16 mouse cellular contexts compared by ENCODE assay signal in the genomic region with DNA sequence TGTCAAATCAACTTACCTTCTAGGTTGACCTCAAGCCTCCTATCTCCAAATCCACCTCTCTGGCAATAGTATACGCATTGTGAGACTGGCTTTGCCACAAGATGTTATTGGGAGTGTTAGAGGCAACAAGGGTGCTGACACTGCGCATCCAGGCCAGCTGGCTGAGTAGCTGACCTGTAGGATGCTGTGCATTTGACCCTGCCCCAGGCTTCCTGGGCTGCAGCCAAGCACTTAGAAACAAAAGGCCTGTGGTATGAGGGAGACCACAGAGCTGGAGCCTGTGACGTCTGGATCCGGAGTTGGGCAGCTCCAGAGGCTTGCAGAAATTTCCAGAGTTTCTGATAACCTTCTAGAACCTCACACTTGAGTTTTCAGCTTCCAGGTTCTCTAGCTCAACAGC. TPM values are rescaled to one million over a fixed set of nuclear protein-coding genes. Genes with fewer than 3 reads are reported as not detected.
DNase-seq lines count a peak whose midpoint lies in the region; ATAC-seq and TF ChIP-seq lines count a peak whose summit lies in the region.
"Had no signal": no experiment of that assay in that cellular context is flagged by ENCODE, and none has a peak within 500 bp of the region (broad histone marks: within the 10 kb centered on the region; RNA-seq: fewer than 3 reads in every experiment).

No protein-coding gene starts in this region.

- H3K36me3 ChIP-seq in forebrain, embryonic 14.5 days (ENCODE audit: control insufficient read depth, insufficient read depth, low read length): no peaks in the 10 kb centered on the region
- H3K36me3 ChIP-seq in forebrain, embryonic 13.5 days (ENCODE audit: poor library complexity, severe bottlenecking): no peaks in the 10 kb centered on the region
- no peaks in the 10 kb centered on the region for H3K36me3 ChIP-seq in heart, postnatal 0 days (replicated peaks; ENCODE audit: control insufficient read depth, insufficient read depth, low read length)
- no peaks in the 10 kb centered on the region for H3K36me3 ChIP-seq in myocyte (ENCODE audit: control insufficient read depth, insufficient read depth)
- H3K36me3 ChIP-seq: embryonic facial prominence, embryonic 13.5 days had no signal

- no peak for TF ChIP-seq CTCF in heart, postnatal 0 days (IDR thresholded peaks at IDR 0.05; ENCODE audit: low read depth)

- peaks cover 13% of the 10 kb centered on the region for H3K4me1 ChIP-seq in forebrain, embryonic 14.5 days (ENCODE audit: control insufficient read depth, insufficient read depth, low read length)
- H3K4me1 ChIP-seq in forebrain, embryonic 13.5 days: peaks cover 29% of the 10 kb centered on the region
- H3K4me1 ChIP-seq in heart, postnatal 0 days (ENCODE audit: control insufficient read depth, insufficient read depth): peaks cover 22% of the 10 kb centered on the region

- ATAC-seq in forebrain, embryonic 14.5 days: no peak
- no peak for ATAC-seq in forebrain, embryonic 13.5 days
- ATAC-seq in heart, postnatal 0 days (ENCODE audit: insufficient read depth, low read depth): peak; percentile 37; the same call in 1 of the 2 replicates
- no peak for ATAC-seq in granulocyte monocyte progenitor cell, adult 5-6 weeks (replicated peaks; ENCODE audit: poor library complexity, severe bottlenecking)
- ATAC-seq: CD4-positive, CD25-positive, alpha-beta regulatory T cell, adult 4 months had no signal

- 72% methylated on average over 4 of the region's 4 CpGs for WGBS in forebrain, embryonic 14.5 days
- WGBS in forebrain, embryonic 13.5 days: 68% methylated on average over 4 of the region's 4 CpGs
- 34% methylated on average over 4 of the region's 4 CpGs for WGBS in heart, postnatal 0 days

- no peak overlapping the region for H3K9ac ChIP-seq in forebrain, embryonic 14.5 days (ENCODE audit: low read length)
- no peak overlapping the region for H3K9ac ChIP-seq in forebrain, embryonic 13.5 days
- no peak overlapping the region for H3K9ac ChIP-seq in heart, postnatal 0 days (replicated peaks; ENCODE audit: low read depth, low read length)
- H3K9ac ChIP-seq: embryonic facial prominence, embryonic 13.5 days had no signal

- peak overlapping the region; percentile 15; the same call in 1 of the 2 replicates for H3K27ac ChIP-seq in forebrain, embryonic 14.5 days (ENCODE audit: low read depth, low read length)
- no peak overlapping the region for H3K27ac ChIP-seq in forebrain, embryonic 13.5 days
- H3K27ac ChIP-seq in heart, postnatal 0 days (ENCODE audit: low read depth): peak overlapping the region; percentile 23; the same call in 1 of the 2 replicates
- H3K27ac ChIP-seq: embryonic facial prominence, embryonic 13.5 days had no signal

- DNase-seq in forebrain, embryonic 14.5 days (ENCODE audit: low spot score): no peak
- peak; percentile 62 to 63 for DNase-seq in lung, adult 18-20 months
- DNase-seq in lung, postnatal 4 days: no peak
- DNase-seq in heart, postnatal 0 days (ENCODE audit: low spot score): peak; percentile 44
- DNase-seq in T-cell, adult 2 months (ENCODE audit: low spot score): no peak
- DNase-seq: lung, postnatal 14 days had no signal

- H3K4me3 ChIP-seq in forebrain, embryonic 14.5 days (ENCODE audit: low read depth, low read length): no peak overlapping the region
- H3K4me3 ChIP-seq in forebrain, embryonic 13.5 days: no peak overlapping the region
- H3K4me3 ChIP-seq in heart, postnatal 0 days (ENCODE audit: low read depth, low read length): no peak overlapping the region
- H3K4me3 ChIP-seq in myocyte: no peak overlapping the region
- H3K4me3 ChIP-seq: embryonic facial prominence, embryonic 13.5 days had no signal

- no peaks in the 10 kb centered on the region for H3K79me2 ChIP-seq in myocyte (ENCODE audit: control insufficient read depth, insufficient read depth)

- no peak for TF ChIP-seq EP300 in heart, postnatal 0 days (IDR thresholded peaks at IDR 0.05; ENCODE audit: low read depth)

- H3K4me2 ChIP-seq in forebrain, embryonic 14.5 days (ENCODE audit: low read length): no peak overlapping the region
- no peak overlapping the region for H3K4me2 ChIP-seq in forebrain, embryonic 13.5 days
- H3K4me2 ChIP-seq in heart, postnatal 0 days (ENCODE audit: low read depth, low read length): no peak overlapping the region
- peak overlapping the region; percentile 63 for H3K4me2 ChIP-seq in myocyte (ENCODE audit: low read depth)
- H3K4me2 ChIP-seq: embryonic facial prominence, embryonic 13.5 days had no signal

- H3K27me3 ChIP-seq in forebrain, embryonic 14.5 days (replicated peaks; ENCODE audit: control insufficient read depth, insufficient read depth, low read length): no peaks in the 10 kb centered on the region
- H3K27me3 ChIP-seq in forebrain, embryonic 13.5 days: no peaks in the 10 kb centered on the region
- H3K27me3 ChIP-seq in heart, postnatal 0 days (ENCODE audit: control insufficient read depth, insufficient read depth, low read length): no peaks in the 10 kb centered on the region
- H3K27me3 ChIP-seq in myocyte (ENCODE audit: control insufficient read depth, insufficient read depth, insufficient read length): no peaks in the 10 kb centered on the region
- H3K27me3 ChIP-seq: embryonic facial prominence, embryonic 13.5 days had no signal

- no peak overlapping the region for H3ac ChIP-seq in myocyte (ENCODE audit: control insufficient read depth, insufficient read length)

- no peak for TF ChIP-seq POLR2A in myocyte (IDR thresholded peaks at IDR 0.05; ENCODE audit: insufficient read length, low read depth)

- no peaks in the 10 kb centered on the region for H3K9me3 ChIP-seq in forebrain, embryonic 14.5 days (replicated peaks; ENCODE audit: control insufficient read depth, low read length)
- no peaks in the 10 kb centered on the region for H3K9me3 ChIP-seq in forebrain, embryonic 13.5 days (replicated peaks)
- H3K9me3 ChIP-seq in heart, postnatal 0 days (replicated peaks; ENCODE audit: control insufficient read depth, low read length): no peaks in the 10 kb centered on the region
- H3K9me3 ChIP-seq: embryonic facial prominence, embryonic 13.5 days had no signal

TF ChIP-seq in myocyte, 11 proteins besides CTCF, POLR2A, EP300 and RAD21:
- TF ChIP-seq SRF (IDR thresholded peaks at IDR 0.05; ENCODE audit: control insufficient read depth, insufficient read length, low read depth): no peak
- peak in 2 of 3 experiments; percentile 25 to 88 for TF ChIP-seq MYOG (IDR thresholded peaks at IDR 0.05; ENCODE audit: control insufficient read depth in 1 of 3, insufficient read depth in 1 of 3, insufficient read length in 2 of 3, low read depth in 2 of 3)
- TF ChIP-seq MAX (IDR thresholded peaks at IDR 0.05; ENCODE audit: low read depth): no peak
- peak; percentile 39 for TF ChIP-seq TCF3 (IDR thresholded peaks at IDR 0.05; ENCODE audit: insufficient read length, low read depth)
- TF ChIP-seq REST (IDR thresholded peaks at IDR 0.05; ENCODE audit: insufficient read depth, insufficient read length): no peak
- TF ChIP-seq TCF12 (IDR thresholded peaks at IDR 0.05; ENCODE audit: insufficient read depth, poor library complexity, severe bottlenecking): peak; percentile 3
- TF ChIP-seq MYOD1 (IDR thresholded peaks at IDR 0.05; ENCODE audit: control insufficient read depth in 1 of 3, insufficient read length in 2 of 3, low read depth in 2 of 3): peak in 2 of 3 experiments; percentile 55 to 76

RNA-seq across cellular contexts. Expression of a gene that starts 26.7 kb away (rescaled TPM):
- polyA plus RNA-seq in forebrain, embryonic 14.5 days (2014; fragmentation: Nextera tagmentation; extraction: Ambion mirVana): 30.3 and 32.3 TPM in 2 replicates
- polyA plus RNA-seq in forebrain, embryonic 13.5 days (2015; fragmentation: Nextera tagmentation; extraction: Ambion mirVana): 28.1 and 32.8 TPM in 2 replicates
- total RNA-seq in heart, postnatal 0 days (2014; rRNA removed; ENCODE audit: low replicate concordance): 54.0 and 63.3 TPM in 2 replicates
- 4.9 and 5.7 TPM in 2 replicates for polyA plus RNA-seq in heart, postnatal 0 days (2015; fragmentation: Nextera tagmentation; extraction: Ambion mirVana)
- 16.3 TPM for polyA plus RNA-seq in myocyte (2012; fragmentation: generic; extraction: Trizol)
- total RNA-seq in granulocyte monocyte progenitor cell, adult 5-6 weeks (2014; fragmentation: Nextera tagmentation): 19.2 and 22.6 TPM in 2 replicates
- 8.1 and 8.5 TPM in 2 replicates for total RNA-seq in granulocyte monocyte progenitor cell, adult 5-6 weeks (2017)

RNA-seq across cellular contexts. Expression of a gene that starts 36.7 kb away (rescaled TPM):
- 52.5 and 52.8 TPM in 2 replicates for polyA plus RNA-seq in forebrain, embryonic 14.5 days (2014; fragmentation: Nextera tagmentation; extraction: Ambion mirVana)
- polyA plus RNA-seq in forebrain, embryonic 13.5 days (2015; fragmentation: Nextera tagmentation; extraction: Ambion mirVana): 50.2 and 55.8 TPM in 2 replicates
- total RNA-seq in heart, postnatal 0 days (2014; rRNA removed; ENCODE audit: low replicate concordance): 375 and 401 TPM in 2 replicates
- polyA plus RNA-seq in heart, postnatal 0 days (2015; fragmentation: Nextera tagmentation; extraction: Ambion mirVana): 158 and 159 TPM in 2 replicates
- polyA plus RNA-seq in myocyte (2012; fragmentation: generic; extraction: Trizol): 2.7 TPM
- 22.7 and 32.6 TPM in 2 replicates for total RNA-seq in granulocyte monocyte progenitor cell, adult 5-6 weeks (2014; fragmentation: Nextera tagmentation)
- total RNA-seq in granulocyte monocyte progenitor cell, adult 5-6 weeks (2017): 9.6 and 20.4 TPM in 2 replicates
- polyA plus RNA-seq: CD4-positive, CD25-positive, alpha-beta regulatory T cell, adult 4 months had no signal

RNA-seq across cellular contexts. Expression of a gene that starts 43.3 kb away (rescaled TPM):
- polyA plus RNA-seq in forebrain, embryonic 14.5 days (2014; fragmentation: Nextera tagmentation; extraction: Ambion mirVana): not detected in 2 replicates
- not detected in 2 replicates for polyA plus RNA-seq in forebrain, embryonic 13.5 days (2015; fragmentation: Nextera tagmentation; extraction: Ambion mirVana)
- not detected in 2 replicates for total RNA-seq in heart, postnatal 0 days (2014; rRNA removed; ENCODE audit: low replicate concordance)
- not detected in 2 replicates for polyA plus RNA-seq in heart, postnatal 0 days (2015; fragmentation: Nextera tagmentation; extraction: Ambion mirVana)
- polyA plus RNA-seq in myocyte (2012; fragmentation: generic; extraction: Trizol): not detected
- not detected in 2 replicates for total RNA-seq in granulocyte monocyte progenitor cell, adult 5-6 weeks (2014; fragmentation: Nextera tagmentation)
- not detected in 2 replicates for total RNA-seq in granulocyte monocyte progenitor cell, adult 5-6 weeks (2017)
- total RNA-seq: hematopoietic stem cell, adult 5-6 weeks; left cerebral cortex, postnatal 25 days had no signal
- polyA plus RNA-seq: brain, embryonic 14.5 days; CD4-positive, CD25-positive, alpha-beta regulatory T cell, adult 4 months; embryonic facial prominence, embryonic 13.5 days; large intestine, adult 2 months; testis, adult 2 months had no signal

Comparison
In these comparisons a context has a peak if more than half of its experiments do, and no peak if none do; other contexts are left out.
1. DNase-seq: peak in lung, adult 18-20 months (2 of 2) and heart, postnatal 0 days (single experiment); none in forebrain, embryonic 14.5 days (single experiment), lung, postnatal 4 days (0 of 2) and T-cell, adult 2 months (single experiment).
2. RNA of a gene that starts 36.7 kb away (polyA plus RNA-seq): 158 to 159 TPM in heart, postnatal 0 days, 52.5 to 52.8 TPM in forebrain, embryonic 14.5 days and 50.2 to 55.8 TPM in forebrain, embryonic 13.5 days; 2.7 TPM in myocyte (single experiment); every median in the first group is over 10 times any median in the second.